Mouse (Mus musculus) forebrain, embryonic 16.5 days (tissue): Measurements from ENCODE around the gene Rnf126. TPM values are rescaled to one million over a fixed set of nuclear protein-coding genes. Genes with fewer than 3 reads are reported as not detected.

Experiments used
- ATAC-seq: fragments of 200-750 bp; cut with Nextera tagmentation; 2 replicates; pipeline ENCODE4 v1.8.0; 2017; ENCODE audit warnings: mild to moderate bottlenecking, moderate library complexity
- H3K27ac ChIP-seq: fragments of 300-500 bp; sonication (generic); 2 replicates; pipeline ENCODE4 v1.5.1; 2014; ENCODE audit warnings: low read length, control low read depth
- H3K27me3 ChIP-seq: fragments of 300-500 bp; sonication (generic); replicated peaks from 2 replicates; pipeline ENCODE4 v1.6.1; 2014; ENCODE audit warnings: low read length; ENCODE audit not compliant: control insufficient read depth, insufficient read depth
- H3K36me3 ChIP-seq: fragments of 300-500 bp; sonication (generic); 2 replicates; pipeline ENCODE4 v1.6.1; 2014; ENCODE audit not compliant: control insufficient read depth, insufficient read depth
- H3K4me1 ChIP-seq: fragments of 300-500 bp; sonication (generic); replicated peaks from 2 replicates; pipeline ENCODE4 v1.6.1; 2014; ENCODE audit warnings: low read length; ENCODE audit not compliant: control insufficient read depth, insufficient read depth
- H3K4me2 ChIP-seq: fragments of 300-500 bp; sonication (generic); 2 replicates; pipeline ENCODE4 v1.6.1; 2014; ENCODE audit warnings: mild to moderate bottlenecking, low read length, control low read depth
- H3K4me3 ChIP-seq: fragments of 300-500 bp; sonication (generic); replicated peaks from 2 replicates; pipeline ENCODE4 v1.5.1; 2014; ENCODE audit warnings: mild to moderate bottlenecking, low read length, control low read depth
- H3K9ac ChIP-seq: fragments of 300-500 bp; sonication (generic); replicated peaks from 2 replicates; pipeline ENCODE4 v1.6.1; 2014; ENCODE audit warnings: low read depth, low read length, control low read depth
- H3K9me3 ChIP-seq: fragments of 300-500 bp; sonication (generic); 2 replicates; pipeline ENCODE4 v1.6.1; 2016; ENCODE audit warnings: low read length; ENCODE audit not compliant: control insufficient read depth
- WGBS: fragments of 180-500 bp; shearing (Covaris S2); extraction: QIAGEN DNeasy Blood & Tissue Kit; methylation state at CpG from one replicate; pipeline ENCODE4 v1.1.7; 2014; 5-methylcytosine and 5-hydroxymethylcytosine counted together
- polyA plus RNA-seq: library from polyadenylated mRNA; unstranded; fragments of >200 nt; fragmentation: Nextera tagmentation; extraction: Ambion mirVana; gene quantifications from 2 replicates; pipeline ENCODE4 v1.2.1, GENCODE M21; 2015

Rnf126 gene
- polyA plus RNA-seq, 1 experiment from 2014 or later = 87.2 TPM

GRCm38 (mm10) chr10:79781956-79782355 lies 15.2 kb upstream of the Rnf126 start:
- H3K27me3 ChIP-seq = peaks cover 15% of the 10 kb centered on the region
- no peak for ATAC-seq
- no peak overlapping the region for H3K4me2 ChIP-seq
- no peaks in the 10 kb centered on the region for H3K36me3 ChIP-seq
- WGBS = 51% methylated on average over 5 of the region's 5 CpGs
- H3K4me3 ChIP-seq = no peak overlapping the region
- no peak overlapping the region for H3K9ac ChIP-seq
- no peaks in the 10 kb centered on the region for H3K9me3 ChIP-seq
- peaks cover 20% of the 10 kb centered on the region for H3K4me1 ChIP-seq
- H3K27ac ChIP-seq = no peak overlapping the region

GRCm38 (mm10) chr10:79781139-79781538 lies 14.4 kb upstream of the Rnf126 start:
- Histone ChIP-seq H3K4me3 (peak overlapping the region; percentile 44), H3K4me2 (peak overlapping the region; percentile 59), H3K9ac (no peak overlapping the region), H3K27me3 (peaks cover 17% of the 10 kb centered on the region), H3K27ac (no peak overlapping the region), H3K4me1 (peaks cover 20% of the 10 kb centered on the region), H3K36me3 (no peaks in the 10 kb centered on the region), H3K9me3 (no peaks in the 10 kb centered on the region)
- ATAC-seq = no peak
- 27% methylated on average over 21 of the region's 21 CpGs for WGBS

- H3K36me3 ChIP-seq = no peaks in the 10 kb centered on the region
- 0 out of 2 replicates have a peak overlapping the region, but pooled peaks have one; percentile 7 for H3K9ac ChIP-seq
- peaks cover 17% of the 10 kb centered on the region for H3K27me3 ChIP-seq
- 2% methylated on average over 13 of the region's 13 CpGs for WGBS
- H3K4me1 ChIP-seq = peaks cover 20% of the 10 kb centered on the region
- ATAC-seq = no peak; the same call in 1 of the 2 replicates
- no peaks in the 10 kb centered on the region for H3K9me3 ChIP-seq
- no peak overlapping the region for H3K27ac ChIP-seq
- H3K4me2 ChIP-seq = peak overlapping the region; percentile 59
- peak overlapping the region; percentile 44 for H3K4me3 ChIP-seq
Measured at GRCm38 (mm10) chr10:79780664-79781015, 13.9 kb upstream of the Rnf126 start.

- Histone ChIP-seq H3K27me3 (peaks cover 17% of the 10 kb centered on the region), H3K4me1 (peaks cover 20% of the 10 kb centered on the region), H3K9ac (0 out of 2 replicates have a peak overlapping the region, but pooled peaks have one; percentile 7), H3K36me3 (no peaks in the 10 kb centered on the region), H3K4me2 (peak overlapping the region; percentile 59), H3K9me3 (peaks cover 2% of the 10 kb centered on the region; the same call in 1 of the 2 replicates), H3K27ac (no peak overlapping the region), H3K4me3 (peak overlapping the region; percentile 44)
- 1% methylated on average over 55 of the region's 55 CpGs for WGBS
- ATAC-seq = peak; percentile 91
Measured at GRCm38 (mm10) chr10:79779784-79780663, 13.3 kb upstream of the Rnf126 start.

- no peak for ATAC-seq
- H3K9ac ChIP-seq = no peak overlapping the region
- H3K4me1 ChIP-seq = peaks cover 20% of the 10 kb centered on the region
- WGBS = 11% methylated on average over 2 of the region's 2 CpGs
- peaks cover 17% of the 10 kb centered on the region for H3K27me3 ChIP-seq
- H3K4me3 ChIP-seq = no peak overlapping the region
- H3K36me3 ChIP-seq = no peaks in the 10 kb centered on the region
- H3K27ac ChIP-seq = no peak overlapping the region
- H3K4me2 ChIP-seq = no peak overlapping the region
- H3K9me3 ChIP-seq = peaks cover 4% of the 10 kb centered on the region; the same call in 1 of the 2 replicates
Measured at GRCm38 (mm10) chr10:79779193-79779592, 12.4 kb upstream of the Rnf126 start.

GRCm38 (mm10) chr10:79778006-79778405 lies 11.3 kb upstream of the Rnf126 start:
- Histone ChIP-seq H3K9me3 (peaks cover 4% of the 10 kb centered on the region; the same call in 1 of the 2 replicates), H3K4me3 (no peak overlapping the region), H3K36me3 (no peaks in the 10 kb centered on the region), H3K4me2 (no peak overlapping the region), H3K9ac (no peak overlapping the region), H3K4me1 (peaks cover 20% of the 10 kb centered on the region), H3K27ac (no peak overlapping the region), H3K27me3 (peaks cover 17% of the 10 kb centered on the region)
- ATAC-seq = no peak
- 4% methylated on average over 15 of the region's 15 CpGs for WGBS

GRCm38 (mm10) chr10:79777103-79777531 lies 10.4 kb upstream of the Rnf126 start, which contains the start of gene Fstl3:
Fstl3 (plus strand) TSS chr10:79777272.
- peak within 1 kb of the TSS; percentile 14 for H3K4me3 ChIP-seq
- peak within 1 kb of the TSS; percentile 39 for H3K4me2 ChIP-seq
- H3K27me3 ChIP-seq = peaks cover 17% of the 10 kb centered on the region
- peaks cover 4% of the 10 kb centered on the region; the same call in 1 of the 2 replicates for H3K9me3 ChIP-seq
- no peaks in the 10 kb centered on the region for H3K36me3 ChIP-seq
- H3K27ac ChIP-seq = no peak within 1 kb of the TSS
- 1% methylated on average over 39 of the region's 39 CpGs for WGBS
- no peak for ATAC-seq
- no peak within 1 kb of the TSS; the same call in 1 of the 2 replicates for H3K9ac ChIP-seq
- H3K4me1 ChIP-seq = peaks cover 20% of the 10 kb centered on the region

GRCm38 (mm10) chr10:79774486-79775279 lies 7.9 kb upstream of the Rnf126 start:
- ATAC-seq = no peak
- H3K36me3 ChIP-seq = no peaks in the 10 kb centered on the region
- H3K27ac ChIP-seq = no peak overlapping the region
- WGBS = 54% methylated on average over 5 of the region's 5 CpGs
- H3K4me2 ChIP-seq = no peak overlapping the region
- no peak overlapping the region for H3K9ac ChIP-seq
- no peak overlapping the region for H3K4me3 ChIP-seq
- H3K9me3 ChIP-seq = peaks cover 4% of the 10 kb centered on the region; the same call in 1 of the 2 replicates
- H3K27me3 ChIP-seq = peaks cover 7% of the 10 kb centered on the region
- H3K4me1 ChIP-seq = peaks cover 8% of the 10 kb centered on the region

- H3K36me3 ChIP-seq = no peaks in the 10 kb centered on the region
- no peak for ATAC-seq
- peaks cover 13% of the 10 kb centered on the region for H3K4me1 ChIP-seq
- peaks cover 4% of the 10 kb centered on the region; the same call in 1 of the 2 replicates for H3K9me3 ChIP-seq
- H3K4me3 ChIP-seq = no peak overlapping the region
- 88% methylated on average over 2 of the region's 2 CpGs for WGBS
- H3K27ac ChIP-seq = no peak overlapping the region
- H3K27me3 ChIP-seq = peaks cover 7% of the 10 kb centered on the region
- no peak overlapping the region for H3K9ac ChIP-seq
- no peak overlapping the region for H3K4me2 ChIP-seq
Measured at GRCm38 (mm10) chr10:79773208-79773607, 6.5 kb upstream of the Rnf126 start.
